Mouse (Mus musculus) myocyte (in vitro differentiated cells): ENCODE results near the gene Fgr. TPM values are rescaled to one million over a fixed set of nuclear protein-coding genes. Genes with fewer than 3 reads are reported as not detected.

ENCODE experiments used
- H3K27me3 ChIP-seq: one replicate; pipeline ENCODE4 v1.6.1; 2011; ENCODE audit not compliant: control insufficient read depth, insufficient read depth, insufficient read length
- H3K36me3 ChIP-seq: one replicate; pipeline ENCODE4 v1.6.1; 2011; ENCODE audit not compliant: control insufficient read depth, insufficient read depth
- H3K4me2 ChIP-seq: one replicate; pipeline ENCODE4 v1.6.1; 2011; ENCODE audit warnings: low read depth, control low read depth
- H3K4me3 ChIP-seq: one replicate; pipeline ENCODE4 v1.5.1; 2011; ENCODE audit warnings: mild to moderate bottlenecking, control low read depth, moderate library complexity
- H3K79me2 ChIP-seq: one replicate; pipeline ENCODE4 v1.6.1; 2011; ENCODE audit not compliant: control insufficient read depth, insufficient read depth
- H3ac ChIP-seq: one replicate; pipeline ENCODE4 v1.6.1; 2011; ENCODE audit not compliant: control insufficient read depth, insufficient read length
- CEBPB ChIP-seq: IDR thresholded peaks from 2 replicates; pipeline ENCODE4 v1.6.1; 2011; ENCODE audit warnings: mild to moderate bottlenecking, moderate library complexity; ENCODE audit not compliant: poor library complexity, insufficient read depth, severe bottlenecking
- E2F4 ChIP-seq: IDR thresholded peaks from one replicate; pipeline ENCODE4 v1.6.1; 2011; ENCODE audit warnings: mild to moderate bottlenecking, control low read depth, moderate library complexity; ENCODE audit not compliant: insufficient read depth
- MAX ChIP-seq: IDR thresholded peaks from one replicate; pipeline ENCODE4 v1.6.1; 2011; ENCODE audit warnings: low read depth, mild to moderate bottlenecking, control low read depth
- MYOD1 ChIP-seq, 3 experiments: IDR thresholded peaks; one replicate each; pipeline ENCODE4 v1.6.1; 2011; ENCODE audit warnings: control low read depth in 2 of 3, low read depth in 2 of 3, mild to moderate bottlenecking in 2 of 3, moderate library complexity in 1 of 3; ENCODE audit not compliant: insufficient read length in 2 of 3, control insufficient read depth in 1 of 3
- MYOG ChIP-seq, 3 experiments: IDR thresholded peaks; one replicate each; pipeline ENCODE4 v1.6.1; 2011; ENCODE audit warnings: control low read depth in 2 of 3, low read depth in 2 of 3, mild to moderate bottlenecking in 2 of 3; ENCODE audit not compliant: insufficient read length in 2 of 3, control insufficient read depth in 1 of 3, insufficient read depth in 1 of 3
- POLR2A ChIP-seq: IDR thresholded peaks from one replicate; pipeline ENCODE4 v1.6.1; 2011; ENCODE audit warnings: low read depth, mild to moderate bottlenecking, control low read depth, moderate library complexity; ENCODE audit not compliant: insufficient read length
- POLR2AphosphoS2 ChIP-seq: IDR thresholded peaks from one replicate; pipeline ENCODE4 v1.6.1; 2011; ENCODE audit warnings: low read depth, control low read depth; ENCODE audit not compliant: insufficient read length
- REST ChIP-seq: IDR thresholded peaks from one replicate; pipeline ENCODE4 v1.6.1; 2011; ENCODE audit warnings: mild to moderate bottlenecking, control low read depth, moderate library complexity; ENCODE audit not compliant: insufficient read depth, insufficient read length
- SRF ChIP-seq: IDR thresholded peaks from one replicate; pipeline ENCODE4 v1.6.1; 2011; ENCODE audit warnings: low read depth; ENCODE audit not compliant: control insufficient read depth, insufficient read length
- TCF12 ChIP-seq: IDR thresholded peaks from one replicate; pipeline ENCODE4 v1.6.1; 2011; ENCODE audit warnings: mild to moderate bottlenecking, control low read depth; ENCODE audit not compliant: poor library complexity, insufficient read depth, severe bottlenecking
- TCF3 ChIP-seq: IDR thresholded peaks from one replicate; pipeline ENCODE4 v1.6.1; 2011; ENCODE audit warnings: low read depth, control low read depth; ENCODE audit not compliant: insufficient read length
- USF1 ChIP-seq: IDR thresholded peaks from one replicate; pipeline ENCODE4 v1.6.1; 2011; ENCODE audit warnings: low read depth, mild to moderate bottlenecking, control low read depth, moderate library complexity
- polyA plus RNA-seq: library from polyadenylated mRNA; unstranded; fragments of >200 nt; fragmentation: generic; extraction: Trizol; gene quantifications from one replicate; pipeline ENCODE4 v1.2.1, GENCODE M21; 2012; ENCODE audit warnings: missing spikeins

Gene Fgr
- polyA plus RNA-seq, 1 experiment = not detected

DNA sequence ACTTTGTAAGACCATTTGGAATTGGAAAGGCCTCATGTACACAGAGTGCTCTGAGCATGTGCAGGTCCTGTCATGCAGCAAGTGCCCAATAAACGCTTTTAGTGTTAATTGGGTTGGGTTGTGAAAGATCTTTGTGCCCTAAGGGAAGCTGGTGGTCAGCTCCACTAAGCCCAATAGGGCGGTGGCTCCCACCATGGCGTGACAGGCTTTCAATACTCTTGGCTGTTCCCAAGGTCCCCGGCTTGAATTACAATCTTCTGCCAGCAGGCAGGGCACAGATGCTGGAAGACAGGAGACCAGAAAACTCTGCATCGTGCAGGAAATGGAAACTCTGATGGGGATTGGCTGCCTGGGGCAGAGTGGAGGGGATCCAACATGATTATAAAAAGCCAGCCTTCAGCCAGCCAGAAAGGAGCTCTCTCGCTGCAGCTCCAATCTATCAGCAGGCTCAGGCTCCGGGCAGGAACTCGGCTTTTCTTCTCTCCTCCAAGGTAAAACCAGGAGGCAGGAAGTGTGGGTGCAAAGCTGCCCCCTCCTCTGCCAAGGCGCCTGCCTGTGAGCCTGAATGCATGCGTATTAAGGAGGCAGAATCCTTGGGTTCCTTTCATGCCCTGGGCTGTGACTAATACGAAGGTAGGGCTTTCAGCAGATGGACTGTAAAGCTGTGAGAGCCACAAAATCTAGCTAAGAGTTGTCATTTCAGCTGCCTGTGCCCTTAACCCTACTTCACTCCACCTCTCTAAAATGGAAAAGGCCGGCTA, 35.5 kb upstream of the Fgr start:
- H3K4me2 ChIP-seq = peak overlapping the region; percentile 37
- no peaks in the 10 kb centered on the region for H3K79me2 ChIP-seq
- no peaks in the 10 kb centered on the region for H3K36me3 ChIP-seq
- H3ac ChIP-seq = no peak overlapping the region
- peaks cover 9% of the 10 kb centered on the region for H3K27me3 ChIP-seq
- H3K4me3 ChIP-seq = no peak overlapping the region
- TF ChIP-seq TCF3 (no peak), POLR2A (no peak), E2F4 (no peak), TCF12 (no peak), MYOD1 (IDR thresholded peaks at IDR 0.05; ENCODE audit: control insufficient read depth in 1 of 3, insufficient read length in 2 of 3, low read depth in 2 of 3) (no peak), CEBPB (no peak), MAX (no peak), USF1 (no peak)

DNA sequence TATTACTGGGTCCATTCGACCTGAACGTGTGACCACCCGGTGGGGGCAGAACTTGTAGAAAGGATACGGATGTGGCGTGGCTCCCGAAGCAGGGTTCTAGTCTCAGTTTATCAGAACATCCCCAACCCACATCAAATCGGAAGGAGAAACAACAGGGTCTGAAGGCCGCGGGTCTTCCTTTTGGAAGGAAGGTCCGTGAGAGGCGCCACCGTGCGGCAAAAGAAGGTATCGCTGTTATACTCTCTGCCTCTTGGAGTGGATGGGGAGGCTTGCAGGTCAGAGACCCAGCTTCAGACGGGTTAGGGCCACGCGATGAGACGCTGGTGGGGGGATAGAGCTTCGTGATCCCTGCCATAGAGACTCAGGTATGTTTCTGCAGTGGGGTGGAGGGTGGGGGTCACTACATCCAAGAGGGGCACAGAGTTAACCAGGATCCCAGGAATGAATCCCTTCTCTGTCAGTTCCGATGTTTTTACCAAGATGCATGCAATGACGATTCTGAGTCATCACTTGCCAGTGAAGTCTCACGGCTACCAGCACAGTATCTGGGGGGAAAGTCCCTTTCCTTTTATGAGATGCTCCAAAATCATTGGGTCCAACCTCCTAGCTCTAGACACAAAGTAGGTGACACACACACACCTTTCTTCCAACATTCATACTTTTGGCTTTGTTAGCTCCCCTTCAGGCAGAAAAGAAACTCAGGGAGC, 34.3 kb upstream of the Fgr start:
- H3K4me2 ChIP-seq = peak overlapping the region; percentile 52
- no peak for TF ChIP-seq MYOD1 (IDR thresholded peaks at IDR 0.05; ENCODE audit: control insufficient read depth in 1 of 3, insufficient read length in 2 of 3, low read depth in 2 of 3)
- TF ChIP-seq TCF3 = no peak
- no peak for TF ChIP-seq TCF12
- no peak for TF ChIP-seq CEBPB
- no peak for TF ChIP-seq E2F4
- TF ChIP-seq POLR2A = no peak
- no peak for TF ChIP-seq REST
- no peak for TF ChIP-seq USF1
- no peak for TF ChIP-seq SRF
- no peak for TF ChIP-seq MAX
- no peak for TF ChIP-seq POLR2AphosphoS2
- TF ChIP-seq MYOG (IDR thresholded peaks at IDR 0.05; ENCODE audit: control insufficient read depth in 1 of 3, insufficient read depth in 1 of 3, insufficient read length in 2 of 3, low read depth in 2 of 3) = no peak

DNA sequence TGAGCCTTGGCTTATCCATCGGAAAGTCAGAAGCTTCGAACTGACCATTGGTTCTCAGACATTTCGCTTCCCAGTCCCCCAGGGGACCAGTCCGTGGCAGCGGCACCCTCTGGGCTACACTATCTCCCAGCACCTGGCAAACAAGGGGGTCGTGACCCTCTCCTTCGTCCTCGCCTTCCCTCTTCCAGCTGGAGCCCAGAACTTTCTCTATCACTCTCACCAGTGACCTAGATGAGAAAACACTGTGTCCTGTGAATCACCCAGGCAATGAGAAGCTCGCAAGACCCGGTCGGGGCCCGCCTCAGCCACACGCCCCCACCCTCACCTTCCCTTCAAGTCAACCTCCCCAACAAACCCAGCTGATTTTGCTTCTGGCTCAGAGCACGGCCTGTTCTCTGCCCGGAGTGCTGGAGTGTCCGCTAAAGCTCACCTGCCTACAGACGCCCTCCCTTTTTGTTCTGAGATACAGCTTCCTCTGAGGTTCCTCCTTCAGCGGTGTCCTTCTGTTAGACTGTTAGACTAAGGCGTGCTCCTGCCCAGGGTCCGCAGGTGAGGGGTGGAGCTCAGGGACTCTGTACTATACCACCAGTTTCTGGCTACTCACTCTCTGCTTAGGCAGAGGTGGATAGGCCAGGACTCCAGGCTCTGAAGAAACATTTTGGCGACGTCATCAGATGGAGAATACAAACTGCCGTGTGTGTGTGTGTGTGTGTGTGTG, 32.7 kb upstream of the Fgr start:
- no peaks in the 10 kb centered on the region for H3K79me2 ChIP-seq
- H3K27me3 ChIP-seq = no peaks in the 10 kb centered on the region
- H3ac ChIP-seq = no peak overlapping the region
- no peak overlapping the region for H3K4me2 ChIP-seq
- TF ChIP-seq TCF3 = no peak
- TF ChIP-seq CEBPB = no peak
- TF ChIP-seq SRF = no peak
- no peak for TF ChIP-seq MAX
- no peak for TF ChIP-seq POLR2AphosphoS2
- TF ChIP-seq REST = no peak
- TF ChIP-seq TCF12 = no peak
- no peak for TF ChIP-seq MYOG (IDR thresholded peaks at IDR 0.05; ENCODE audit: control insufficient read depth in 1 of 3, insufficient read depth in 1 of 3, insufficient read length in 2 of 3, low read depth in 2 of 3)
- TF ChIP-seq MYOD1 (IDR thresholded peaks at IDR 0.05; ENCODE audit: control insufficient read depth in 1 of 3, insufficient read length in 2 of 3, low read depth in 2 of 3) = no peak
- TF ChIP-seq USF1 = no peak
- no peak for TF ChIP-seq POLR2A
- TF ChIP-seq E2F4 = no peak
- H3K36me3 ChIP-seq = no peaks in the 10 kb centered on the region
- no peak overlapping the region for H3K4me3 ChIP-seq

More for the DNA sequence above, 34.3 kb upstream of the Fgr start:
- Histone ChIP-seq H3K4me3 (no peak overlapping the region), H3K27me3 (peaks cover 4% of the 10 kb centered on the region), H3K79me2 (no peaks in the 10 kb centered on the region), H3K36me3 (no peaks in the 10 kb centered on the region), H3ac (no peak overlapping the region)

DNA sequence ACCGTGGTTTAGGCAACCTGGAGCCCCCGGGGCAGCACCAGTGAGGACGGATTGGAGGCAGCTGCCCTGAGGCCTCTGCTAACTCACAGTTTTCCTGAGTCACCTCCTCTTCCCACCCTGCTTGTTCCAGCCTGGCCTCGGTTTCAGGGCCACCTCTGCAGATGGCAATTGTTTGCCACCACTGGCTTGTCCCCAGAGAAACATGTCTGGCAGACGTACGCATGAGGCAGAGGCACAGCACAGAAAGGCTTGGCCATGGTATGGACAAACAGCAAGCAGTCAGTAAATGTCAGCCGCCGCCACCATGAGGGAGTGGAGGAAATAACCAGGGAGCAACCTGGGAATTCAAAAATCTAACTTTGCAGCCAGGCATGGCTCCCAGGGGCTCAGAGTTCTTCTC, 30.8 kb upstream of the Fgr start:
- TF ChIP-seq CEBPB (no peak), TCF3 (no peak), SRF (no peak), MYOD1 (IDR thresholded peaks at IDR 0.05; ENCODE audit: control insufficient read depth in 1 of 3, insufficient read length in 2 of 3, low read depth in 2 of 3) (no peak), POLR2A (no peak), MYOG (IDR thresholded peaks at IDR 0.05; ENCODE audit: control insufficient read depth in 1 of 3, insufficient read depth in 1 of 3, insufficient read length in 2 of 3, low read depth in 2 of 3) (no peak), POLR2AphosphoS2 (no peak), E2F4 (no peak), TCF12 (no peak), MAX (no peak), USF1 (no peak), REST (no peak)
- no peak overlapping the region for H3K4me2 ChIP-seq
- H3K4me3 ChIP-seq = no peak overlapping the region
- no peaks in the 10 kb centered on the region for H3K27me3 ChIP-seq
- H3ac ChIP-seq = no peak overlapping the region
- H3K36me3 ChIP-seq = no peaks in the 10 kb centered on the region
- no peaks in the 10 kb centered on the region for H3K79me2 ChIP-seq
